Mouse (Mus musculus): Measurements from ENCODE around the gene Metap1d. TPM values are rescaled to one million over a fixed set of nuclear protein-coding genes. Genes with fewer than 3 reads are reported as not detected.

Metap1d gene
- total and polyA plus RNA-seq, 3 experiments: 18.9 to 28.3 (median 21.5) TPM

DNA sequence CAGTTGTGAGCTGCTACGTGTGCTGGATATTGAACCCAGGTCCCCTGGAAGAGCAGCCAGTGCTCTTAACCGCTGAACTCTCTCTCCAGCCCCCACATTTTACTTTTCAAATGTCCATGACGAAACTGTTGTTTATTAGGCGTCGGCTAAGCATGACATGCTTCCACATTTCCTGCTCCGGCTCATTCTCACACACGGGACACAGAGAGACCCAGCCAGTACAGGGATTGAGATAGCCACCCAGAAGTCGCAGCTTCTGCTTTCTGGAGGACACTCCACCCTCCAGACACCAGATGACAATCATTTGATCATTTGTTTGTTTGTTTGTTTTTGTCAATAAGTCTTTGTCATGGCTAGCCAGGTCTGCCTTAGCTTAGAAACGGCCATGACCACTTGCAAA, 51.8 kb downstream of the Metap1d start:
- no peaks in the 10 kb centered on the region for H3K27me3 ChIP-seq (replicated peaks)
- H3K4me2 ChIP-seq (ENCODE audit: insufficient read depth, low read depth, poor library complexity, severe bottlenecking): no peak overlapping the region
- DNase-seq (ENCODE audit: extremely low read depth): no peak
- peaks cover 0 to 3% of the 10 kb centered on the region in 2 experiments; a peak in 1 of 4 replicates for H3K4me1 ChIP-seq (ENCODE audit: control insufficient read depth in 1 of 2, insufficient read depth in 2 of 2)
- in situ Hi-C loops (cut with MboI; ENCODE audit: low pct_ligation_motif_present, low pct_unique_long_range_greater_than_20kb, low sequenced_read_pairs): no loop called here
- no peak overlapping the region for H3K9ac ChIP-seq (ENCODE audit: insufficient read depth, low read depth)
- peaks cover 5 to 17% of the 10 kb centered on the region in 2 experiments for H3K36me3 ChIP-seq (replicated peaks in 1 of 2; ENCODE audit: control insufficient read depth in 1 of 2, insufficient read depth in 1 of 2, low read length in 1 of 2)
- dilution Hi-C loops (cut with MboI; ENCODE audit: extremely low pct_ligation_motif_present, extremely low pct_unique_long_range_greater_than_20kb, low sequenced_read_pairs): no loop called here
- H3K79me2 ChIP-seq (replicated peaks; ENCODE audit: control insufficient read depth, extremely low read depth, insufficient read depth, poor library complexity, severe bottlenecking): no peaks in the 10 kb centered on the region
- no peaks in the 10 kb centered on the region for H3K9me3 ChIP-seq (replicated peaks; ENCODE audit: low read length)
- no peak overlapping the region for H3K4me3 ChIP-seq (replicated peaks in 1 of 3; ENCODE audit: low read depth in 2 of 3, low read length in 2 of 3, poor library complexity in 1 of 3)
- H3K27ac ChIP-seq (ENCODE audit: insufficient read depth, low read depth): no peak overlapping the region
- no peak for TF ChIP-seq HCFC1 (IDR thresholded peaks at IDR 0.05; ENCODE audit: low read depth, low read length)
- TF ChIP-seq MXI1 (IDR thresholded peaks at IDR 0.05; ENCODE audit: low read depth, low read length): no peak
- TF ChIP-seq POLR2AphosphoS2 (IDR thresholded peaks at IDR 0.05; ENCODE audit: low read depth, low read length): no peak
- no peak for TF ChIP-seq SMC3 (IDR thresholded peaks at IDR 0.05; ENCODE audit: low read depth, low read length)
- no peak for TF ChIP-seq ETS1 (conservative IDR thresholded peaks at IDR 0.05; ENCODE audit: low read depth, low read length)
- TF ChIP-seq NELFE (IDR thresholded peaks at IDR 0.05; ENCODE audit: low read depth, low read length): no peak
- no peak for TF ChIP-seq CTCF (conservative IDR thresholded peaks at IDR 0.05 in 1 of 2, IDR thresholded peaks at IDR 0.05 in 1 of 2; ENCODE audit: low read depth in 2 of 2, low read length in 2 of 2)
- no peak for TF ChIP-seq RCOR1 (conservative IDR thresholded peaks at IDR 0.05; ENCODE audit: low read depth, low read length)
- TF ChIP-seq MAZ (IDR thresholded peaks at IDR 0.05; ENCODE audit: low read depth, low read length): no peak
- TF ChIP-seq TCF12 (IDR thresholded peaks at IDR 0.05; ENCODE audit: low read depth, low read length): no peak
- TF ChIP-seq PAX5 (IDR thresholded peaks at IDR 0.05; ENCODE audit: low read length): no peak
- no peak for TF ChIP-seq MAX (IDR thresholded peaks at IDR 0.05; ENCODE audit: low read length)
- no peak for TF ChIP-seq JUN (IDR thresholded peaks at IDR 0.05; ENCODE audit: insufficient read depth, low read depth, low read length)

DNA sequence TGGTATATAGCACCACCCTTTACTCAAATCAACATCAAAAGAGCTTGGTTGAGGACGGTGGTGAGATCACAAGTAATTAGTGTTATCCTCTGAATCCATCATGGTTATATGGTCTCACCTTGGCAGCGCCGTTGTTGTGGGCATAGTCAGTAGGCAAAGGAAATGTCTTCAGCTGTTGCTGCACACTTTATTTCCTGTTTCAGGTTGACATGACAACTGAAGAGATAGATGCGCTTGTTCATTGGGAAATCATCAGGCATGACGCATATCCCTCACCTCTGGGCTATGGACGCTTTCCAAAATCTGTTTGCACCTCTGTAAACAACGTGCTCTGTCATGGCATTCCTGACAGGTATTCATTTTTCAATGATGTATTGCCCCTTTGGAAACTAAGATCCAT, 58.1 kb downstream of the Metap1d start:
- Histone ChIP-seq H3K27me3 (replicated peaks) (no peaks in the 10 kb centered on the region), H3K36me3 (replicated peaks in 1 of 2; ENCODE audit: control insufficient read depth in 1 of 2, insufficient read depth in 1 of 2, low read length in 1 of 2) (peaks cover 14 to 37% of the 10 kb centered on the region in 2 experiments), H3K4me3 (replicated peaks in 1 of 3; ENCODE audit: low read depth in 2 of 3, low read length in 2 of 3, poor library complexity in 1 of 3) (no peak overlapping the region), H3K79me2 (replicated peaks; ENCODE audit: control insufficient read depth, extremely low read depth, insufficient read depth, poor library complexity, severe bottlenecking) (no peaks in the 10 kb centered on the region), H3K9me3 (replicated peaks; ENCODE audit: low read length) (no peaks in the 10 kb centered on the region), H3K27ac (ENCODE audit: insufficient read depth, low read depth) (no peak overlapping the region), H3K9ac (ENCODE audit: insufficient read depth, low read depth) (no peak overlapping the region), H3K4me2 (ENCODE audit: insufficient read depth, low read depth, poor library complexity, severe bottlenecking) (no peak overlapping the region), H3K4me1 (ENCODE audit: control insufficient read depth in 1 of 2, insufficient read depth in 2 of 2) (no peaks in the 10 kb centered on the region)
- no peak for DNase-seq (ENCODE audit: extremely low read depth)
- in situ Hi-C loops (cut with MboI; ENCODE audit: low pct_ligation_motif_present, low pct_unique_long_range_greater_than_20kb, low sequenced_read_pairs): no loop called here
- dilution Hi-C loops (cut with MboI; ENCODE audit: extremely low pct_ligation_motif_present, extremely low pct_unique_long_range_greater_than_20kb, low sequenced_read_pairs): no loop called here
- no peak for TF ChIP-seq HCFC1 (IDR thresholded peaks at IDR 0.05; ENCODE audit: low read depth, low read length)
- TF ChIP-seq SIN3A (IDR thresholded peaks at IDR 0.05; ENCODE audit: low read length): no peak
- TF ChIP-seq GABPA (IDR thresholded peaks at IDR 0.05; ENCODE audit: insufficient replicate concordance, low read depth, low read length): no peak
- TF ChIP-seq ZMIZ1 (IDR thresholded peaks at IDR 0.05; ENCODE audit: low read depth, low read length): no peak
- no peak for TF ChIP-seq ZNF384 (IDR thresholded peaks at IDR 0.05; ENCODE audit: low read depth, low read length)
- no peak for TF ChIP-seq RAD21 (IDR thresholded peaks at IDR 0.05; ENCODE audit: low read depth, low read length)
- no peak for TF ChIP-seq MXI1 (IDR thresholded peaks at IDR 0.05; ENCODE audit: low read depth, low read length)
- TF ChIP-seq POLR2AphosphoS2 (IDR thresholded peaks at IDR 0.05; ENCODE audit: low read depth, low read length): no peak
- no peak for TF ChIP-seq BHLHE40 (IDR thresholded peaks at IDR 0.05; ENCODE audit: low read depth, low read length)
- no peak for TF ChIP-seq MAFK (IDR thresholded peaks at IDR 0.05; ENCODE audit: insufficient replicate concordance, low read length)
- TF ChIP-seq TBP (conservative IDR thresholded peaks at IDR 0.05; ENCODE audit: low read depth, low read length): no peak
- TF ChIP-seq NELFE (IDR thresholded peaks at IDR 0.05; ENCODE audit: low read depth, low read length): no peak
- TF ChIP-seq SMC3 (IDR thresholded peaks at IDR 0.05; ENCODE audit: low read depth, low read length): no peak
- no peak for TF ChIP-seq ETS1 (conservative IDR thresholded peaks at IDR 0.05; ENCODE audit: low read depth, low read length)
- TF ChIP-seq ZC3H11A (IDR thresholded peaks at IDR 0.05; ENCODE audit: low read depth, low read length): no peak
- no peak for TF ChIP-seq IRF4 (IDR thresholded peaks at IDR 0.05; ENCODE audit: low read depth, low read length)
- no peak for TF ChIP-seq ZKSCAN1 (IDR thresholded peaks at IDR 0.05; ENCODE audit: borderline replicate concordance, low read depth, low read length)
- no peak for TF ChIP-seq UBTF (IDR thresholded peaks at IDR 0.05; ENCODE audit: low read depth, low read length)
- TF ChIP-seq MEF2A (IDR thresholded peaks at IDR 0.05; ENCODE audit: borderline replicate concordance, low read depth, low read length): no peak
- no peak for TF ChIP-seq ELF1 (IDR thresholded peaks at IDR 0.05; ENCODE audit: low read depth, low read length)

Measured in CH12.LX (cell line).